Mouse (Mus musculus): ENCODE measurements at regions not wholly inside any gene's neighbourhood (a gene's known extent, or its start where the extent isn't known, plus 50 kb on each side); places are given as distances from the start of the nearest gene placed in this dataset.

DNA sequence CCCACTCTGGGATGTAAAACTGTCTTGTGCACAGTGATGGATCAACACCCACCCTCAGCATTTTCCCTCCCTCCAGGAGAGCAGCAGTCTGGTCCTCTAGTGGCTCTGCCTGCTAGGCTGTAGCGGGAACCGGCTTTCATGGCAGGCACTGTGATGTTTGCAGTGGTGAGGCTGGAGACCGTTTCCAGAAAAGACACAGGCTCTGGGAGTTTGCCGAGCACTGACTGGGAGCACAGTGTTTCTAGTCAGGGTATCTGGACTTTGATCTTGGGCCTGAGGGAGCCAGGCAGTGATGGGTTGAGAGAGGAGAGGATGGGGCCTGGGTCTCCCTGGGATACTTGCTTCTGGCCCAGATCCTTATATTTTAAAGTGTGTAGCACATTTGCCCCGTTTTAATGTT, 158.7 kb upstream of the Cdyl start:
- Histone ChIP-seq H3K27ac (ENCODE audit: low read depth, low read length) (no peak overlapping the region), H3K9ac (ENCODE audit: low read depth, low read length) (no peak overlapping the region), H3K36me3 (ENCODE audit: control insufficient read depth, insufficient read depth, low read length) (no peaks in the 10 kb centered on the region), H3K27me3 (ENCODE audit: control insufficient read depth, insufficient read depth, low read length) (no peaks in the 10 kb centered on the region), H3K9me3 (ENCODE audit: control insufficient read depth, low read length) (no peaks in the 10 kb centered on the region), H3K4me2 (replicated peaks; ENCODE audit: low read depth, low read length) (no peak overlapping the region), H3K4me1 (ENCODE audit: control insufficient read depth, insufficient read depth, low read length) (peaks cover 3% of the 10 kb centered on the region; the same call in 1 of the 2 replicates), H3K4me3 (ENCODE audit: low read length) (no peak overlapping the region)
- ATAC-seq (ENCODE audit: low FRiP score, low TSS enrichment), result 0 out of 2 replicates have a peak, but pooled peaks have one; percentile 32
- WGBS, result 23% methylated on average over 5 of the region's 5 CpGs

DNA sequence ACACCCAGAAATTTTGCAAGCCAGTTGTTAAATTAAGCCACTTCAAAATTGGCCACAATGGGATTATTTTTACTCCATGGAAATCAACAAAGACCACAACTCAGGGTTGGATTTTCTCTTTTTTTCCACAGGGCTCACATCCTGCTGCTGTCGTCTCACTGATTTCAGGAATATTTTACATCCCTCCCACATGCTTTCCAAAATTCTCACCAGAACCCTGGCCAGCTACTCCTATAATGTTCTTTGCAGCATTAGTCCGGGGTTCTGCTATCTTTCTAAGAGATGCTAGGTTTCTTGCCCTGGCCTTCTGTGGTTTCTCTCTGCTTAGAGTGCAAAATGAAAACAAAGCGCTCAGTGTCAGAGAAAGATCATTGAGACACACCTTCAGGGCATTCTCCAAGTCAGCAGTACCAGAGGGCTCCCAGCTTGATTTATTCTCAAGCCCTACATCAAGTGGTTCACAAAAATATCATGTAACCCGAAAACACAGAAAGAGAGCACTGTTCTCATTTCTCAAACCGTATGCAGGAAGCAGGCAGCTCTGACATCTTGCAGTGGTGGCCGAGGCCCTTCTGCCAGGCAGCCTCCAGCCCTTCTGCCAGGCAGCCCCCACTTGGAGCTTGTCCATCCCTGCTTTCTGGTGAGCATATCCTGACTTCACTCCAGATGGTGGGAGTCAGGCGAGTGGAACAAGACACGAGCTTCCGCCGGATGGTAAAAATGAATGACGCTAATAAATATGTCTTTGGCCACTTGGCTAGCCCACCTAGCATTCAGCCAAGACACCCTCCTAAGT, 158.1 kb upstream of the Cdyl start:
- Histone ChIP-seq H3K4me3 (ENCODE audit: low read length) (no peak overlapping the region), H3K27ac (ENCODE audit: low read depth, low read length) (no peak overlapping the region), H3K4me1 (ENCODE audit: control insufficient read depth, insufficient read depth, low read length) (peaks cover 3% of the 10 kb centered on the region; the same call in 1 of the 2 replicates), H3K9me3 (ENCODE audit: control insufficient read depth, low read length) (no peaks in the 10 kb centered on the region), H3K36me3 (ENCODE audit: control insufficient read depth, insufficient read depth, low read length) (no peaks in the 10 kb centered on the region), H3K27me3 (ENCODE audit: control insufficient read depth, insufficient read depth, low read length) (no peaks in the 10 kb centered on the region), H3K9ac (ENCODE audit: low read depth, low read length) (no peak overlapping the region), H3K4me2 (replicated peaks; ENCODE audit: low read depth, low read length) (no peak overlapping the region)
- WGBS, result 22% methylated on average over 11 of the region's 11 CpGs
- no peak for ATAC-seq (ENCODE audit: low FRiP score, low TSS enrichment)

DNA sequence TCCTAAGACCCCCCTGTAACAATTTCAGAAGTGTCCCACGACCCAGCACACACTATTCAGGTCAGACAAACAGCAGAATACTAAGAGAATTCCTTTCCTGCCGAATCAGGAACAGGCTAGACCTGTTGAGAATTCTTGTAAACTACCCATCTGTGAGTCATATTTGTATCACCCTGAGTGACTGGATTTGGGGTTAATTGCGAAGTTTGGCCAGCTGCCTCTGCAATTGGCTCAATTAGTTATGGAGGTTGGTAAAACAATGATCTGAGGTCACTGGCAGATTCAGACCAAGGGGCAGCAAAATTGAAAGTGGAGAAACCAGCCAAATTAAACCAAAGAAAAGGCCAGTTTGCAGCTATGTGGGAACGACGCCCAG, 157.5 kb upstream of the Cdyl start:
- no peaks in the 10 kb centered on the region for H3K36me3 ChIP-seq (ENCODE audit: control insufficient read depth, insufficient read depth, low read length)
- peaks cover 3% of the 10 kb centered on the region; the same call in 1 of the 2 replicates for H3K4me1 ChIP-seq (ENCODE audit: control insufficient read depth, insufficient read depth, low read length)
- H3K9me3 ChIP-seq (ENCODE audit: control insufficient read depth, low read length), result no peaks in the 10 kb centered on the region
- H3K27me3 ChIP-seq (ENCODE audit: control insufficient read depth, insufficient read depth, low read length), result no peaks in the 10 kb centered on the region
- no peak overlapping the region for H3K27ac ChIP-seq (ENCODE audit: low read depth, low read length)
- ATAC-seq (ENCODE audit: low FRiP score, low TSS enrichment), result no peak
- WGBS, result 29% methylated on average over 5 of the region's 5 CpGs
- no peak overlapping the region for H3K4me3 ChIP-seq (ENCODE audit: low read length)
- H3K4me2 ChIP-seq (replicated peaks; ENCODE audit: low read depth, low read length), result no peak overlapping the region
- H3K9ac ChIP-seq (ENCODE audit: low read depth, low read length), result no peak overlapping the region

DNA sequence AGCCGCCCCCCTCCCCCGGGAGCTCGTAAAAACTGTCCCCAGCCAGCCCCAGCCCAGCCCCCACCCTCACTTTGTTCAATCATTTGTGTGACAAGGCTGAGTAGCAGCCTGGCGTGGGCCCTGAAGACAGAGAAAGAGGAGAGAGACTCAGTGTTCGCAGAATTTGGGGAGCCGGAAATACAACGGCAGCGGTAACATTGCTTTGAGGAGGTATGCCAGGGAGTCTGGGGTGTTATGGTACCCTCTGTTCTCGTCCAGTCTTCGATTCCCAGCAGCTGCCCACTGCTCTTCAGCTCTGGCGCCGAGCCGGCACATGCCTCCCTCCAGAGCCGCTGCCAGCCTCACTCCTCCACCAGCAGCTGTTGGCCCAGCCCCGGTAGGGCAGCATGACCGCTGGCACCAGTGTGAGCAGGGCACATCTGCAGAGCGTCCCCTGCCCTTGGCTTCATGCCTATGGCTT, 156.2 kb upstream of the Cdyl start:
- no peaks in the 10 kb centered on the region for H3K27me3 ChIP-seq (ENCODE audit: control insufficient read depth, insufficient read depth, low read length)
- no peaks in the 10 kb centered on the region for H3K36me3 ChIP-seq (ENCODE audit: control insufficient read depth, insufficient read depth, low read length)
- H3K4me2 ChIP-seq (replicated peaks; ENCODE audit: low read depth, low read length), result no peak overlapping the region
- H3K9me3 ChIP-seq (ENCODE audit: control insufficient read depth, low read length), result no peaks in the 10 kb centered on the region
- 53% methylated on average over 17 of the region's 17 CpGs for WGBS
- H3K4me1 ChIP-seq (ENCODE audit: control insufficient read depth, insufficient read depth, low read length), result peaks cover 3% of the 10 kb centered on the region; the same call in 1 of the 2 replicates
- ATAC-seq (ENCODE audit: low FRiP score, low TSS enrichment), result no peak
- H3K4me3 ChIP-seq (ENCODE audit: low read length), result no peak overlapping the region
- no peak overlapping the region for H3K27ac ChIP-seq (ENCODE audit: low read depth, low read length)
- H3K9ac ChIP-seq (ENCODE audit: low read depth, low read length), result no peak overlapping the region

DNA sequence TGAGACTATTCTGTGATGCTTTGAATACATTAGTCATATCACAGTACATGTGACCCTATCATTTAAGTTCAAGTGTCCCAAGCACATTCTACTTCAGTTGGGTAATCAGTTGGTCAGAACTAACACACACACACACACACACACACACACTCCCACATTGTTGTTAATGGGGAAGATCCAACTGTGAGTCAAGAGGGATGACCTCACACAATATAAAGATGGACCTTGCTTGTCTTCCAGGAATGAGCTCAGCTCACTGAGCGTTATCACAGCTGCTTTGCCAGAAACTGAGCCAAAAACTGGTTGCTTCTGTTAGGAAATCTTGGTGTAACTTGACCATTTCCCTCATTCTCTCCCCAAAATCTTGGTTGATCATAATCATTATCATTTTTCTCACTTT, 152.4 kb upstream of the Cdyl start:
- Histone ChIP-seq H3K36me3 (ENCODE audit: control insufficient read depth, insufficient read depth, low read length) (no peaks in the 10 kb centered on the region), H3K27ac (ENCODE audit: low read depth, low read length) (no peak overlapping the region), H3K4me1 (ENCODE audit: control insufficient read depth, insufficient read depth, low read length) (no peaks in the 10 kb centered on the region), H3K9me3 (ENCODE audit: control insufficient read depth, low read length) (no peaks in the 10 kb centered on the region), H3K9ac (ENCODE audit: low read depth, low read length) (no peak overlapping the region), H3K4me2 (replicated peaks; ENCODE audit: low read depth, low read length) (no peak overlapping the region), H3K27me3 (ENCODE audit: control insufficient read depth, insufficient read depth, low read length) (no peaks in the 10 kb centered on the region), H3K4me3 (ENCODE audit: low read length) (no peak overlapping the region)
- ATAC-seq (ENCODE audit: low FRiP score, low TSS enrichment), result no peak
- 70% methylated on average over 1 of the region's 1 CpGs for WGBS

DNA sequence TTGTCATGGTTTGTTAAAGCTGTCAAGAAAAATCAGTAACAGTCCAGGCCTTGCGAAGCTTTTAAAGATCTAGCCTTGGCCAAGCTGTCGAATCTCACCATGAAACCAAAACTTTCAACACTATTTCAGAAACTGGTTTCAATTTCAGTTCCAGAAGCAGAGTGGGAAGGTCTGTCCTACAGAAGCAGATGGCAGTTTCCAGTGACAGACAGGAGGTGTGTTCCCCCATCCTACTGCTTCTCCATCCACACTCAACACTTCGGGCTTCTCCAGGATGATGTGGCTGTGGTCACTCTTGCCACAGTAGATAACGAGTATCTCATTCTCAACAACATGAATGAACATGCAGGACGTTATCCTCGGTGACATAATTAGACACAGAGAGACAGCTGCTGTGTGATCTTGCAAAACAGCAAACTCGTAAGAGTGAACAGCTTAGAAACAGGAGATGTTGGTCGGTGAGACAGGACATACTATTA, 147.6 kb upstream of the Cdyl start:
- Histone ChIP-seq H3K27me3 (ENCODE audit: control insufficient read depth, insufficient read depth, low read length) (no peaks in the 10 kb centered on the region), H3K9me3 (ENCODE audit: control insufficient read depth, low read length) (no peaks in the 10 kb centered on the region), H3K4me1 (ENCODE audit: control insufficient read depth, insufficient read depth, low read length) (no peaks in the 10 kb centered on the region), H3K9ac (ENCODE audit: low read depth, low read length) (no peak overlapping the region), H3K4me3 (ENCODE audit: low read length) (no peak overlapping the region), H3K27ac (ENCODE audit: low read depth, low read length) (no peak overlapping the region), H3K4me2 (replicated peaks; ENCODE audit: low read depth, low read length) (no peak overlapping the region), H3K36me3 (ENCODE audit: control insufficient read depth, insufficient read depth, low read length) (no peaks in the 10 kb centered on the region)
- WGBS, result 83% methylated on average over 8 of the region's 8 CpGs
- ATAC-seq (ENCODE audit: low FRiP score, low TSS enrichment), result no peak

DNA sequence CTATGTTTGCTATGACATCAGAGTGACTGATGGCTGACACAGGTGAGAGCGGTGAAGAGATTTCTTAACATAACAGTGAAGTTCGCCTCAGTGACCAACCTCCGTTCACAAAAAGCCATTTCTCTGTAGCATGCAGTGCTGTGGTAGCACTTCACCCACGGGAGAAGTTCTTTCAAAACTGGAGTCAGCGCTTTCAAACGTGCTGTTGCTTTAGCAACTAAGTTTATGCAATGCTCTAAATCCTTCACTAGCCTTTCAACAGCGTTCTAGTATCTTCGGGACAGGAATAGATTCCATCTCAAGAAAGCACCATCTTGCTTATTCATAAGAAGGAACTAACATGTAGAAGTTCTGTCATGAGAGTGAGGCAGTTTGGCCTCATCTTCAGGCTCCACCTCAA, 146.5 kb upstream of the Cdyl start:
- H3K27me3 ChIP-seq (ENCODE audit: control insufficient read depth, insufficient read depth, low read length), result no peaks in the 10 kb centered on the region
- no peak overlapping the region for H3K9ac ChIP-seq (ENCODE audit: low read depth, low read length)
- no peak overlapping the region for H3K4me3 ChIP-seq (ENCODE audit: low read length)
- 88% methylated on average over 8 of the region's 8 CpGs for WGBS
- no peaks in the 10 kb centered on the region for H3K4me1 ChIP-seq (ENCODE audit: control insufficient read depth, insufficient read depth, low read length)
- no peak overlapping the region for H3K27ac ChIP-seq (ENCODE audit: low read depth, low read length)
- ATAC-seq (ENCODE audit: low FRiP score, low TSS enrichment), result no peak
- no peaks in the 10 kb centered on the region for H3K9me3 ChIP-seq (ENCODE audit: control insufficient read depth, low read length)
- no peaks in the 10 kb centered on the region for H3K36me3 ChIP-seq (ENCODE audit: control insufficient read depth, insufficient read depth, low read length)
- no peak overlapping the region for H3K4me2 ChIP-seq (replicated peaks; ENCODE audit: low read depth, low read length)

DNA sequence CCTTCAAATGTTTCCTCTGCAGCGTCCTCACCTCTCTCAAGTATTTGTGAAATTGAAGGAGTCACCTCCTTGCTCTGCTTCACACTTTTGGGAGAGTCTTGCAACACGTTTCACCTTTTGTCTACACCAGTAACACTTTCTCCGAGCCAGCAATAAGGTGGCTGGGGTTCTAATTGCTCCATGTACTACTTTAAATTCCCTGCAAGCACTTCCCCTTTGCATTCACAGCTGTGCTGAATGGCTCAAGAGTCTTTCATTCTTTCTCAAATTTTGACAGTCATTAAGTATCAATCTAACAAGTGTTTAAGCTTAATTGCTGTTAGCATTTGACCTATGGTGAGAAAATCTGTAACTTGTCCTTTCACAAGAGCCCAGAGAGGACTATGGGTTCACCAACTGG, 144.3 kb upstream of the Cdyl start:
- Histone ChIP-seq H3K36me3 (ENCODE audit: control insufficient read depth, insufficient read depth, low read length) (no peaks in the 10 kb centered on the region), H3K4me3 (ENCODE audit: low read length) (no peak overlapping the region), H3K27me3 (ENCODE audit: control insufficient read depth, insufficient read depth, low read length) (no peaks in the 10 kb centered on the region), H3K27ac (ENCODE audit: low read depth, low read length) (no peak overlapping the region), H3K9ac (ENCODE audit: low read depth, low read length) (no peak overlapping the region), H3K9me3 (ENCODE audit: control insufficient read depth, low read length) (no peaks in the 10 kb centered on the region), H3K4me2 (replicated peaks; ENCODE audit: low read depth, low read length) (no peak overlapping the region), H3K4me1 (ENCODE audit: control insufficient read depth, insufficient read depth, low read length) (no peaks in the 10 kb centered on the region)
- ATAC-seq (ENCODE audit: low FRiP score, low TSS enrichment), result no peak
- WGBS, result 28% methylated on average over 3 of the region's 3 CpGs

DNA sequence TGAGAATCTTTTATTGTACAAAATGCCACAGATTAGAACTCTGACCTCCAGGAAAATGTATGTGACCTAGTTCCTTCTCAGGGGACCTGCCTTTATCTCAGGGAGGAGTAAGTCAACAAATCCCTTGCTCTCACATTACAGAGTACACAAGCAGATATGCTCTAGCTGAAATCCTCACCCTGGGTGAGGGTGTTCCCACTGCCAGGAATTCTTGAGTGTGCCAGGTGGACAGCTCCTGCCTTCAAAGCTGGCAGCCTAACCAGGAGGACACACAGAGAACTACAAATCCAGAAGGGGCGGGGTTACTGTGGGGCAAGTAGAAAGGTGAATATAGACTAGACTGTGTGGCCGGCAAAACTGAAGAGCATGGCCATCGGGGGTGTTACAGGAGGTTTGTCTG, 141.9 kb upstream of the Cdyl start:
- WGBS, result 92% methylated on average over 3 of the region's 3 CpGs
- no peak overlapping the region for H3K9ac ChIP-seq (ENCODE audit: low read depth, low read length)
- no peak overlapping the region for H3K27ac ChIP-seq (ENCODE audit: low read depth, low read length)

More for the DNA sequence above, 141.9 kb upstream of the Cdyl start:
- no peaks in the 10 kb centered on the region for H3K27me3 ChIP-seq (ENCODE audit: control insufficient read depth, insufficient read depth, low read length)
- H3K9me3 ChIP-seq (ENCODE audit: control insufficient read depth, low read length), result no peaks in the 10 kb centered on the region
- H3K36me3 ChIP-seq (ENCODE audit: control insufficient read depth, insufficient read depth, low read length), result no peaks in the 10 kb centered on the region
- no peak for ATAC-seq (ENCODE audit: low FRiP score, low TSS enrichment)
- no peak overlapping the region for H3K4me3 ChIP-seq (ENCODE audit: low read length)
- H3K4me2 ChIP-seq (replicated peaks; ENCODE audit: low read depth, low read length), result no peak overlapping the region
- H3K4me1 ChIP-seq (ENCODE audit: control insufficient read depth, insufficient read depth, low read length), result no peaks in the 10 kb centered on the region
